Mouse (Mus musculus): ENCODE data around the gene Rps18. TPM values are rescaled to one million over a fixed set of nuclear protein-coding genes. Genes with fewer than 3 reads are reported as not detected.

Gene Rps18
- polyA plus RNA-seq, 2 experiments, result 1,098 to 1,411 TPM

DNA sequence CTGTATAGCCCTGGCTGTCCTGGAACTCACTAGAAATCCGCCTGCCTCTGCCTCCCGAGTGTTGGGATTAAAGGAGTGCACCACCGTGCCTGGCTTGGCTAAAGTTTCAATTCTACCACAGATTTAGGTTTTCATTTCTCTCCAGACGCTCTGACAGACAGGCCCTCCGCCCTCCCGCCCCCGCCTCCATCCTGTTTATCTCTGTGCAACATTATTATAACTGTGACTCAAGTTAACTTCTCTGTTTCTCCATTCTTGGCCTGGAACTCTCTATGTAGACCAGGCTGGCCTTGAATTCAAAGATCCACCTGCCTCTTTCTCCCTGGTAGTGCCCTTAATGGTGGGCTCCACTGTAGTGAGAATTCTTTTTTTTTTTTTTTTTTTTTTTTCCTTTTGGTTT, 53.3 kb downstream of the Rps18 start:
- peaks cover 38 to 54% of the 10 kb centered on the region in 2 experiments for H3K4me1 ChIP-seq (replicated peaks; ENCODE audit: control insufficient read depth in 2 of 2, insufficient read depth in 2 of 2, low read length in 1 of 2)

DNA sequence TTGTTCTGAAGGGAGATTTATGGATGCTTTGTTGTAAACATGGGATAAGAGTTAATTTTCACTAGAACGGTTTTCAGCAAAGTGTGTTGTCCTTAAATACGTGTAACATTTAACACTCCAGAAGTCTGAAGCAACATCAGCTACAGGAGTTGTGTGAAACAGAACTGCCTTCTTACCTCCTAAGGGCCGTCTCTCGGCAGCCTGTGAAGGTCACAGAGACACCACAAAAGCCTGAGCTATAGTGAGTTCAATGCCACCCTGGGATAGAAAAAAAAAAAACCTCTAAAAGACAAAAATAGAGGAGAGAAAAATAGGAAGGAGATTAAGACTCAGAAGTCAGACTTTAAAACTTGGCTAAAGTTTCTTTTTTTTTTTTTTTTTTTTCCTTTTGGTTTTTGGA, 53.7 kb downstream of the Rps18 start:
- no peak overlapping the region for H3K27ac ChIP-seq
- no peak overlapping the region for H3K9ac ChIP-seq (replicated peaks)
- peaks cover 39 to 57% of the 10 kb centered on the region in 2 experiments for H3K4me1 ChIP-seq (replicated peaks; ENCODE audit: control insufficient read depth in 2 of 2, insufficient read depth in 2 of 2, low read length in 1 of 2)
- TF ChIP-seq EP300 (IDR thresholded peaks at IDR 0.05; ENCODE audit: low read depth), result no peak
- TF ChIP-seq CTCF (IDR thresholded peaks at IDR 0.05; ENCODE audit: low read depth), result no peak
- ATAC-seq (ENCODE audit: insufficient read depth) (no peak), DNase-seq (ENCODE audit: low read depth in 3 of 3, low spot score in 3 of 3) (no peak)
- WGBS (ENCODE audit: insufficient replicate concordance), result 62% methylated on average over 4 of the region's 4 CpGs
- H3K4me3 ChIP-seq (ENCODE audit: insufficient read depth in 1 of 2, low read depth in 2 of 2, low read length in 2 of 2), result no peak overlapping the region
- no peaks in the 10 kb centered on the region for H3K27me3 ChIP-seq (ENCODE audit: control insufficient read depth, insufficient read depth, low read length)
- no peaks in the 10 kb centered on the region for H3K36me3 ChIP-seq (replicated peaks; ENCODE audit: control insufficient read depth, insufficient read depth, low read depth)
- no peaks in the 10 kb centered on the region for H3K9me3 ChIP-seq (ENCODE audit: control insufficient read depth, low read length)
- peak overlapping the region; percentile 36; the same call in 1 of the 2 replicates for H3K4me2 ChIP-seq (ENCODE audit: low read depth)

More for the DNA sequence above, 53.3 kb downstream of the Rps18 start:
- WGBS (ENCODE audit: insufficient replicate concordance), result 17% methylated on average over 7 of the region's 7 CpGs
- no peak overlapping the region for H3K4me3 ChIP-seq (ENCODE audit: insufficient read depth in 1 of 2, low read depth in 2 of 2, low read length in 2 of 2)
- no peaks in the 10 kb centered on the region for H3K9me3 ChIP-seq (ENCODE audit: control insufficient read depth, low read length)
- H3K27ac ChIP-seq, result peak overlapping the region; percentile 60
- H3K9ac ChIP-seq (replicated peaks), result no peak overlapping the region
- H3K27me3 ChIP-seq (ENCODE audit: control insufficient read depth, insufficient read depth, low read length), result no peaks in the 10 kb centered on the region
- TF ChIP-seq EP300 (IDR thresholded peaks at IDR 0.05; ENCODE audit: low read depth) (no peak), CTCF (IDR thresholded peaks at IDR 0.05; ENCODE audit: low read depth) (no peak)
- ATAC-seq (ENCODE audit: insufficient read depth) (no peak), DNase-seq (ENCODE audit: low read depth in 3 of 3, low spot score in 3 of 3) (no peak)
- peak overlapping the region; percentile 36; the same call in 1 of the 2 replicates for H3K4me2 ChIP-seq (ENCODE audit: low read depth)
- H3K36me3 ChIP-seq (replicated peaks; ENCODE audit: control insufficient read depth, insufficient read depth, low read depth), result no peaks in the 10 kb centered on the region

Other genes starting within 250 kb of the Rps18 start
Only the 30 nearest of the 33 such genes appear.
- gene Rab11b, start 195.5 kb downstream of the Rps18 start, polyA plus RNA-seq (2012; rRNA removed), result 91.1 and 101 TPM in 2 replicates
- gene Rab11b, start 195.5 kb downstream of the Rps18 start, polyA plus RNA-seq (2014; fragmentation: Nextera tagmentation; extraction: Ambion mirVana), result 62.6 and 74.3 TPM in 2 replicates
- gene Angptl4, start 174.2 kb downstream of the Rps18 start, polyA plus RNA-seq (2012; rRNA removed), result 6.1 and 6.3 TPM in 2 replicates
- gene Angptl4, start 174.2 kb downstream of the Rps18 start, polyA plus RNA-seq (2014; fragmentation: Nextera tagmentation; extraction: Ambion mirVana), result 12.8 and 15.2 TPM in 2 replicates
- gene Kank3, start 145.5 kb downstream of the Rps18 start, polyA plus RNA-seq (2012; rRNA removed), result 7.1 and 7.6 TPM in 2 replicates
- gene Kank3, start 145.5 kb downstream of the Rps18 start, polyA plus RNA-seq (2014; fragmentation: Nextera tagmentation; extraction: Ambion mirVana), result 7.3 and 7.7 TPM in 2 replicates
- 593 and 901 TPM in 2 replicates for gene Rps28, start 131.4 kb downstream of the Rps18 start, polyA plus RNA-seq (2012; rRNA removed)
- 693 and 702 TPM in 2 replicates for gene Rps28, start 131.4 kb downstream of the Rps18 start, polyA plus RNA-seq (2014; fragmentation: Nextera tagmentation; extraction: Ambion mirVana)
- 146 and 149 TPM in 2 replicates for gene Ndufa7, start 131.4 kb downstream of the Rps18 start, polyA plus RNA-seq (2012; rRNA removed)
- 271 and 282 TPM in 2 replicates for gene Ndufa7, start 131.4 kb downstream of the Rps18 start, polyA plus RNA-seq (2014; fragmentation: Nextera tagmentation; extraction: Ambion mirVana)
- 5.2 and 6.7 TPM in 2 replicates for gene Cd320, start 112.9 kb downstream of the Rps18 start, polyA plus RNA-seq (2012; rRNA removed)
- 16.1 and 16.9 TPM in 2 replicates for gene Cd320, start 112.9 kb downstream of the Rps18 start, polyA plus RNA-seq (2014; fragmentation: Nextera tagmentation; extraction: Ambion mirVana)
- not detected in 2 replicates for gene Gm7029, start 82.2 kb downstream of the Rps18 start, polyA plus RNA-seq (2012; rRNA removed)
- gene Gm7029, start 82.2 kb downstream of the Rps18 start, polyA plus RNA-seq (2014; fragmentation: Nextera tagmentation; extraction: Ambion mirVana), result not detected in 2 replicates
- gene Kifc1, start 65.3 kb downstream of the Rps18 start, polyA plus RNA-seq (2012; rRNA removed), result 37.2 and 40.8 TPM in 2 replicates
- gene Kifc1, start 65.3 kb downstream of the Rps18 start, polyA plus RNA-seq (2014; fragmentation: Nextera tagmentation; extraction: Ambion mirVana), result 7.2 and 7.9 TPM in 2 replicates
- 0.36 and 0.44 TPM in 2 replicates for gene Platr17, start 50.9 kb downstream of the Rps18 start, polyA plus RNA-seq (2012; rRNA removed)
- gene Platr17, start 50.9 kb downstream of the Rps18 start, polyA plus RNA-seq (2014; fragmentation: Nextera tagmentation; extraction: Ambion mirVana), result 0.20 and 0.29 TPM in 2 replicates
- gene Daxx, start 46.6 kb downstream of the Rps18 start, polyA plus RNA-seq (2012; rRNA removed), result 11.1 and 14.7 TPM in 2 replicates
- 14.8 and 15.3 TPM in 2 replicates for gene Daxx, start 46.6 kb downstream of the Rps18 start, polyA plus RNA-seq (2014; fragmentation: Nextera tagmentation; extraction: Ambion mirVana)
- 10.4 and 10.6 TPM in 2 replicates for gene Tapbp, start 40.1 kb downstream of the Rps18 start, polyA plus RNA-seq (2012; rRNA removed)
- 24.0 and 28.7 TPM in 2 replicates for gene Tapbp, start 40.1 kb downstream of the Rps18 start, polyA plus RNA-seq (2014; fragmentation: Nextera tagmentation; extraction: Ambion mirVana)
- gene Zbtb22, start 40.1 kb downstream of the Rps18 start, polyA plus RNA-seq (2012; rRNA removed), result 10.6 and 12.1 TPM in 2 replicates
- 4.7 and 4.8 TPM in 2 replicates for gene Zbtb22, start 40.1 kb downstream of the Rps18 start, polyA plus RNA-seq (2014; fragmentation: Nextera tagmentation; extraction: Ambion mirVana)
- 17.0 and 19.6 TPM in 2 replicates for gene Rgl2, start 26.5 kb downstream of the Rps18 start, polyA plus RNA-seq (2012; rRNA removed)
- gene Rgl2, start 26.5 kb downstream of the Rps18 start, polyA plus RNA-seq (2014; fragmentation: Nextera tagmentation; extraction: Ambion mirVana), result 4.9 and 5.9 TPM in 2 replicates
- gene Pfdn6, start 15.7 kb downstream of the Rps18 start, polyA plus RNA-seq (2012; rRNA removed), result 36.8 and 62.4 TPM in 2 replicates
- 103 TPM in 2 replicates for gene Pfdn6, start 15.7 kb downstream of the Rps18 start, polyA plus RNA-seq (2014; fragmentation: Nextera tagmentation; extraction: Ambion mirVana)
- gene Wdr46, start 15.3 kb downstream of the Rps18 start, polyA plus RNA-seq (2012; rRNA removed), result 17.3 and 18.9 TPM in 2 replicates
- 8.0 and 11.6 TPM in 2 replicates for gene Wdr46, start 15.3 kb downstream of the Rps18 start, polyA plus RNA-seq (2014; fragmentation: Nextera tagmentation; extraction: Ambion mirVana)
- gene B3galt4, start 4.5 kb downstream of the Rps18 start, polyA plus RNA-seq (2012; rRNA removed), result 1.1 and 1.3 TPM in 2 replicates
- 1.1 and 1.8 TPM in 2 replicates for gene B3galt4, start 4.5 kb downstream of the Rps18 start, polyA plus RNA-seq (2014; fragmentation: Nextera tagmentation; extraction: Ambion mirVana)
- 17.4 and 18.7 TPM in 2 replicates for gene Vps52, start 189 bp downstream of the Rps18 start, polyA plus RNA-seq (2012; rRNA removed)
- gene Vps52, start 189 bp downstream of the Rps18 start, polyA plus RNA-seq (2014; fragmentation: Nextera tagmentation; extraction: Ambion mirVana), result 15.2 and 18.4 TPM in 2 replicates
- 124 and 137 TPM in 2 replicates for gene H2-K1, start 44.3 kb upstream of the Rps18 start, polyA plus RNA-seq (2012; rRNA removed)
- gene H2-K1, start 44.3 kb upstream of the Rps18 start, polyA plus RNA-seq (2014; fragmentation: Nextera tagmentation; extraction: Ambion mirVana), result 107 and 108 TPM in 2 replicates
- gene Ring1, start 68.7 kb upstream of the Rps18 start, polyA plus RNA-seq (2012; rRNA removed), result 7.6 and 9.7 TPM in 2 replicates
- 1.2 and 1.7 TPM in 2 replicates for gene Ring1, start 68.7 kb upstream of the Rps18 start, polyA plus RNA-seq (2014; fragmentation: Nextera tagmentation; extraction: Ambion mirVana)
- 30.6 and 32.8 TPM in 2 replicates for gene H2-Ke6, start 72.1 kb upstream of the Rps18 start, polyA plus RNA-seq (2012; rRNA removed)
- gene H2-Ke6, start 72.1 kb upstream of the Rps18 start, polyA plus RNA-seq (2014; fragmentation: Nextera tagmentation; extraction: Ambion mirVana), result 22.3 and 24.9 TPM in 2 replicates
- gene Slc39a7, start 75.7 kb upstream of the Rps18 start, polyA plus RNA-seq (2012; rRNA removed), result 27.0 and 28.1 TPM in 2 replicates
- 25.1 and 26.5 TPM in 2 replicates for gene Slc39a7, start 75.7 kb upstream of the Rps18 start, polyA plus RNA-seq (2014; fragmentation: Nextera tagmentation; extraction: Ambion mirVana)
- gene Rxrb, start 75.8 kb upstream of the Rps18 start, polyA plus RNA-seq (2012; rRNA removed), result 15.2 and 16.5 TPM in 2 replicates
- gene Rxrb, start 75.8 kb upstream of the Rps18 start, polyA plus RNA-seq (2014; fragmentation: Nextera tagmentation; extraction: Ambion mirVana), result 6.0 and 7.2 TPM in 2 replicates
- gene Col11a2, start 83.4 kb upstream of the Rps18 start, polyA plus RNA-seq (2012; rRNA removed), result 0.22 and 0.55 TPM in 2 replicates
- 0.06 and 0.20 TPM in 2 replicates for gene Col11a2, start 83.4 kb upstream of the Rps18 start, polyA plus RNA-seq (2014; fragmentation: Nextera tagmentation; extraction: Ambion mirVana)
- gene H2-Oa, start 136.3 kb upstream of the Rps18 start, polyA plus RNA-seq (2012; rRNA removed), result 0.45 and 0.51 TPM in 2 replicates
- 0.29 and 0.51 TPM in 2 replicates for gene H2-Oa, start 136.3 kb upstream of the Rps18 start, polyA plus RNA-seq (2014; fragmentation: Nextera tagmentation; extraction: Ambion mirVana)
- 2.5 and 3.1 TPM in 2 replicates for gene H2-DMa, start 163.5 kb upstream of the Rps18 start, polyA plus RNA-seq (2012; rRNA removed)
- 4.4 and 5.5 TPM in 2 replicates for gene H2-DMa, start 163.5 kb upstream of the Rps18 start, polyA plus RNA-seq (2014; fragmentation: Nextera tagmentation; extraction: Ambion mirVana)
- gene Brd2, start 166.6 kb upstream of the Rps18 start, polyA plus RNA-seq (2012; rRNA removed), result 46.8 and 48.7 TPM in 2 replicates
- gene Brd2, start 166.6 kb upstream of the Rps18 start, polyA plus RNA-seq (2014; fragmentation: Nextera tagmentation; extraction: Ambion mirVana), result 28.8 and 37.5 TPM in 2 replicates
- 0.40 and 0.58 TPM in 2 replicates for gene H2-DMb2, start 187.3 kb upstream of the Rps18 start, polyA plus RNA-seq (2012; rRNA removed)
- gene H2-DMb2, start 187.3 kb upstream of the Rps18 start, polyA plus RNA-seq (2014; fragmentation: Nextera tagmentation; extraction: Ambion mirVana), result 0.13 and 0.33 TPM in 2 replicates
- gene H2-DMb1, start 197.1 kb upstream of the Rps18 start, polyA plus RNA-seq (2012; rRNA removed), result 1.2 TPM in 2 replicates
- 0.79 and 0.86 TPM in 2 replicates for gene H2-DMb1, start 197.1 kb upstream of the Rps18 start, polyA plus RNA-seq (2014; fragmentation: Nextera tagmentation; extraction: Ambion mirVana)
- gene Tap1, start 231.6 kb upstream of the Rps18 start, polyA plus RNA-seq (2012; rRNA removed), result 1.9 TPM in 2 replicates
- 2.0 and 2.5 TPM in 2 replicates for gene Tap1, start 231.6 kb upstream of the Rps18 start, polyA plus RNA-seq (2014; fragmentation: Nextera tagmentation; extraction: Ambion mirVana)
- 3.8 and 5.8 TPM in 2 replicates for gene Psmb9, start 231.8 kb upstream of the Rps18 start, polyA plus RNA-seq (2012; rRNA removed)
- gene Psmb9, start 231.8 kb upstream of the Rps18 start, polyA plus RNA-seq (2014; fragmentation: Nextera tagmentation; extraction: Ambion mirVana), result 6.0 and 7.5 TPM in 2 replicates

All from liver, embryonic 14.5 days (tissue).